Mouse (Mus musculus) lung, embryonic 16.5 days (tissue): Measurements from ENCODE around the gene Vmn2r81. TPM values are rescaled to one million over a fixed set of nuclear protein-coding genes. Genes with fewer than 3 reads are reported as not detected.
A peak's percentile ranks its signal among the peaks of the same experiment; 100 is the strongest.
"Not testable (repeated sequence)": the region's sequence is repeated elsewhere in the genome, so short reads cannot be mapped to it uniquely, and the experiment has no call there.

Source experiments
- ATAC-seq: fragments of 200-750 bp; cut with Nextera tagmentation; 2 replicates; pipeline ENCODE4 v1.8.0; 2017; ENCODE audit warnings: low read depth, mild to moderate bottlenecking, moderate library complexity
- H3K27ac ChIP-seq: fragments of 300-500 bp; sonication (generic); 2 replicates; pipeline ENCODE4 v1.5.1; 2014; ENCODE audit warnings: mild to moderate bottlenecking, control low read depth, low read length
- H3K27me3 ChIP-seq: fragments of 300-500 bp; sonication (generic); 2 replicates; pipeline ENCODE4 v1.6.1; 2014; ENCODE audit warnings: low read depth, low read length, mixed read lengths; ENCODE audit not compliant: control insufficient read depth, insufficient read depth
- H3K36me3 ChIP-seq: fragments of 300-500 bp; sonication (generic); 2 replicates; pipeline ENCODE4 v1.6.1; 2014; ENCODE audit warnings: low read length; ENCODE audit not compliant: control insufficient read depth, insufficient read depth
- H3K4me1 ChIP-seq: fragments of 300-500 bp; sonication (generic); replicated peaks from 2 replicates; pipeline ENCODE4 v1.6.1; 2014; ENCODE audit warnings: low read length, mixed read lengths; ENCODE audit not compliant: control insufficient read depth, insufficient read depth
- H3K4me2 ChIP-seq: fragments of 300-500 bp; sonication (generic); 2 replicates; pipeline ENCODE4 v1.6.1; 2014; ENCODE audit warnings: low read depth, low read length, control low read depth
- H3K4me3 ChIP-seq: fragments of 300-500 bp; sonication (generic); 2 replicates; pipeline ENCODE4 v1.5.1; 2014; ENCODE audit warnings: mild to moderate bottlenecking, low read length, control low read depth
- H3K9ac ChIP-seq: fragments of 300-500 bp; sonication (generic); 2 replicates; pipeline ENCODE4 v1.6.1; 2014; ENCODE audit warnings: low read length, control low read depth
- H3K9me3 ChIP-seq: fragments of 300-500 bp; sonication (generic); 2 replicates; pipeline ENCODE4 v1.6.1; 2016; ENCODE audit warnings: low read length; ENCODE audit not compliant: control insufficient read depth
- WGBS: fragments of 180-500 bp; shearing (Covaris S2); extraction: QIAGEN DNeasy Blood & Tissue Kit; methylation state at CpG from one replicate; pipeline ENCODE4 v1.1.7; 2014; 5-methylcytosine and 5-hydroxymethylcytosine counted together
- polyA plus RNA-seq: library from polyadenylated mRNA; unstranded; fragments of >200 nt; fragmentation: Nextera tagmentation; extraction: Ambion mirVana; gene quantifications from 2 replicates; pipeline ENCODE4 v1.2.1, GENCODE M21; 2015

Vmn2r81 gene
- not detected in 2 replicates for polyA plus RNA-seq

DNA sequence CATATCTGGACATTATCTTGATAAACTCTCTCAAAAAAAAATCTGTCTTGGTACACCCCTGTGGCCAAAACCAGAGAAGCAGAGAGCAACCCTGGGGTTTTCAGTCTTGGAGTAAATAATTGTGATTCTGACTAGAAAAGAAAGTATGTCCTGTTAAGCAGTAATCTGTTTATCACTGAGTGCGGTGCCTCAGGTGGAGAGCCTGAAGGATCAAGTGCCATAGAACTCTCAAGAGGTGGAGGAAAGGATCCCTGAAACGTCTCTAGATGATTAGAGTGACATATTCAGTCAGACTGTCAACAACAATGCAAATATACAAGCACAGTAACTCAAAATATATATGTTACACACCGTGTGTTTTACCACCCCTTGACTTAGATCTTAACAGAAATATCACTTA, at the start of gene Vmn2r81:
Gene Vmn2r81 (plus strand): TSS at position 301 of the 400 bp plus-strand sequence.
- H3K27me3 ChIP-seq, H3K4me1 ChIP-seq, H3K4me2 ChIP-seq, ATAC-seq, H3K9me3 ChIP-seq, H3K9ac ChIP-seq, H3K27ac ChIP-seq, H3K4me3 ChIP-seq, H3K36me3 ChIP-seq: not testable (repeated sequence)
- 43% methylated on average over 2 of the region's 3 CpGs for WGBS

DNA sequence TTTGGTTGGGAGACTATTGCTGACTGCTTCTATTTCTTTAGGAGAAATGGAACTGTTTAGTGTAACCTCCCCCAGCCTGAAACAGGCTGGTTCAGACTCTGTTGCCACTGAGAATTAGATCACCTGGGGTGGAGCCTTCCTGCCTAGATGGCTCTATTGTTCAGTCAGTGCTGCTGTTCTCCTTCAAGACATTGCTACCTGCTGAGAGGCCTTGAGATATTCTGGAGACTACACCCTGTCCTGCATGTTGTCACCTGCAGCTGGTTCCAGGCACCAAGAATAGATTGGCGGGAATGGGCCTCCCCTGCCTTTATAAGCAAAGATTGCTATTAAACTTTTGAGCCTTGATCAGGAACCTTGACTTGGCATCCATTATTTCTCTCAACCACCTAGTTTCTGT, 47.5 kb upstream of the Vmn2r81 start:
- H3K4me1 ChIP-seq, H3K27me3 ChIP-seq, H3K27ac ChIP-seq, H3K9me3 ChIP-seq, H3K36me3 ChIP-seq, ATAC-seq, H3K4me3 ChIP-seq, H3K9ac ChIP-seq, H3K4me2 ChIP-seq: not testable (repeated sequence)
- 89% methylated on average over 1 of the region's 1 CpGs for WGBS

DNA sequence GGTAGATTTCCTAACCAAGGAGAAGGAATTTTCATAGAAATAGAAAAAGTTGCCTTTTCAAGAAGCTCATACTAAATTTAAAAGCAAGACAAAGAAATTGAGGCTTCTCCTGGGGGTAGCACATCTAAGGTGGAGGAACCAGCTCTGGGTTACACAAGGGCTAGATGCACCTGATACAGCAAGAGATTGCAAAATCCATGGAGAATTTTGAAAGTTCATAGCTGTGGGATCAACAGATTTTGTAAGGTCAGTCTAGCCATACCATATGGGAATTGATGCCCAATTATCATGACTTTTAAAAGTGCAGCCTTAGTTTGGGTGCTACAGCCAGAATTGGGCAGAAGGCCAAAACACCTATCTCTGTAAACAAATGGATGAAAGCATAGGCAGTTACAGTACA, 27.1 kb upstream of the Vmn2r81 start:
- H3K27ac ChIP-seq, result no peak overlapping the region
- no peaks in the 10 kb centered on the region for H3K9me3 ChIP-seq
- H3K4me3 ChIP-seq, result no peak overlapping the region
- no peaks in the 10 kb centered on the region for H3K36me3 ChIP-seq
- H3K9ac ChIP-seq, result no peak overlapping the region
- no peak for ATAC-seq
- H3K27me3 ChIP-seq, result no peaks in the 10 kb centered on the region
- H3K4me2 ChIP-seq, result no peak overlapping the region
- no peaks in the 10 kb centered on the region for H3K4me1 ChIP-seq

DNA sequence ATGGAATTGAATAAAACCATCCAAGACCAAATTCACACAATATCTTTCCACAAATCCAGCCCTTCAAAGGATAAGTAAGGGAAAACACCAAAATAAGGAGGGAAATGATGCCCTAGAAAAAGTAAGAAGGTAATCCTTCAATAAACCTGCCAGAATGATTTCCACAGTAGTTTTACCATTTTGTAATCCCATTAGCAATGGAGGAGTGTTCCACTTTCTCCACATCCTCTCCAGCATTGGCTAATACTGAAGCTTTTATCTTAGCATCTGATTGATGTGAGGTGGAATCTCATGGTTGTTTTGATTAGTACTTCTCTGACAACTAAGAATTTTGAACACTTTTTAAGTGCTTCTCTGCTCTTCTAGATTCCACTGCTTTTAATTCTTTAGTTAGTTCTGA, 25.9 kb upstream of the Vmn2r81 start:
- no peak overlapping the region for H3K4me3 ChIP-seq
- no peak overlapping the region for H3K9ac ChIP-seq
- H3K9me3 ChIP-seq, result no peaks in the 10 kb centered on the region
- H3K4me1 ChIP-seq, result no peaks in the 10 kb centered on the region
- ATAC-seq, result no peak
- no peaks in the 10 kb centered on the region for H3K36me3 ChIP-seq
- H3K27ac ChIP-seq, result no peak overlapping the region
- no peaks in the 10 kb centered on the region for H3K27me3 ChIP-seq
- H3K4me2 ChIP-seq, result no peak overlapping the region

DNA sequence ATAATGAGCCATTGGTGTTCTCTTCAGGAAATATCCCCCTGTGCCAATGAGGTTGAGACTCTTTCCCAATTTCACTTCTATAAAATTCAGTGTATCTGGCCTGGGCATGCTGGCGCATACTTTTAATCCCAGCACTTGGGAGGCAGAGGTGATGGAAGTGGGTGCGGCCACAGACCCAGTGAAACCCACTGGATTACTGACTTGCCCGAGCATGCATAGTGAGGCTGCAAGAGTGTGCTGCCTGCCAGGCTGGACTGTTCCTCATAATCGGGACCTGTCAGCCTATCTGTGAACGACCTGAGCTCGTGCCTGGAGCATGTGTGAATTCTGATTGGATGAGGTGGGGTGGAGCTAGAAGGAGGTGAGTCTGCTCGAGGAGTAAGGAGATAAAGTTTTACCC, 25.3 kb upstream of the Vmn2r81 start:
- no peak overlapping the region for H3K4me3 ChIP-seq
- 63% methylated on average over 7 of the region's 7 CpGs for WGBS
- ATAC-seq, result no peak
- H3K9me3 ChIP-seq, result no peaks in the 10 kb centered on the region
- no peak overlapping the region for H3K9ac ChIP-seq
- H3K27me3 ChIP-seq, result no peaks in the 10 kb centered on the region
- no peaks in the 10 kb centered on the region for H3K4me1 ChIP-seq
- H3K4me2 ChIP-seq, result no peak overlapping the region
- no peak overlapping the region for H3K27ac ChIP-seq
- H3K36me3 ChIP-seq, result no peaks in the 10 kb centered on the region

DNA sequence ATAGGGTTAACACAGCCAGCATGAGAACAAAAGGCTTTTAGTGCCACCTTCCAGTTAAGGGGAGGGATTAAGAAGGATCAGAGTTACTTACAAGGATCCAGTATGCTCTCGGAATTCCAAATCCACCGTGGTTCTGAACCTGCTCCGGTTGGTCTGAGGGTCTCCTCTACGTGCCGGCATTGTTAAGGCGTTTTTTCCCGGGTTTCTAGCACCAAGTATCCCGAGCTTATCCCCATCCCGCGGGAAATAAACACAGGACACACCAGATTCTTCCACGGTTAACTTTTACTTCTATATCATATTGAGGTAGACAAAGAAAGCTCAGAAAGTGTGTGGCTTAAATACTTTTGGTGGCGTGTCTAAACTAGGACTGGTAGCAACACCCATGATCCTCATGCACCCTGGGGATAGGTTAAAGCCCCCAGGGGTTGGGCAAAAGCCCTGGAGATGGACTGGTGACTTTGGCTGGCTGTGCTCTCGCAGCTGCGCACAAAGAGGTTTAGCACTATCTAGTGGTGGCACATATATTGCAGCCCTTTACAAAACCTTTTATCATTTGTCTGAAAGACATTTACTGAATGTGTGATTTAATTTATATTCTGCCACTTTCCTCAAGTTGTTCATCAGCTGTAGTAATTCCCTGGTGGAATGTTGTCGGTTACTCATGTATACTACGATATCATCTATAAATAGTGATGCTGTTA, 74.7 kb downstream of the Vmn2r81 start:
- not testable (repeated sequence) for ATAC-seq
- H3K27ac ChIP-seq, result peak overlapping the region; percentile 37; the same call in 1 of the 2 replicates

DNA sequence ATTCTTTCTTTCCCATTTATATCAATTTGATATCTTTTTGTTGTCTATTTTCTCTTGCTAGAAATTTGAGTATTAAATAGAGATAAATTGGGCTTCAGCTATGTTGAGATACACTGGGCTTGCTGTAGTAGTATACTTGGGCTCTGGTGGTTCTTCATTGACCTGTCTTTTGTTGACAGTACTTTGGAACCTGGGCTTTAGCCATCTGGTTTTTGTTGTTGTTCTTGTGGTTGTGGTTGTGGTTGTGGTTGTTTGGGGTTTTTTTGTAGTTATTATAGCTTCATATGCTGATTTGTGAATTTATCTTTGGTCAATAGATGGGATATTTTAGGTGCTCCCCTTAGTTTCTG, 75.2 kb downstream of the Vmn2r81 start:
- Histone ChIP-seq H3K9me3 (no peaks in the 10 kb centered on the region), H3K4me2 (no peak overlapping the region), H3K27ac (no peak overlapping the region), H3K4me3 (no peak overlapping the region), H3K27me3 (no peaks in the 10 kb centered on the region), H3K4me1 (no peaks in the 10 kb centered on the region), H3K36me3 (no peaks in the 10 kb centered on the region), H3K9ac (no peak overlapping the region)
- no peak for ATAC-seq

More for the DNA sequence above, 74.7 kb downstream of the Vmn2r81 start:
- not testable (repeated sequence) for H3K9me3 ChIP-seq, H3K4me1 ChIP-seq, H3K9ac ChIP-seq, H3K36me3 ChIP-seq, H3K27me3 ChIP-seq
- WGBS, result 2% methylated on average over 16 of the region's 16 CpGs
- H3K4me2 ChIP-seq, result peak overlapping the region; percentile 36
- peak overlapping the region; percentile 36 for H3K4me3 ChIP-seq

Other genes with a start within 250 kb of the Vmn2r81 start
- gene Olfr1351, start 235.2 kb upstream of the Vmn2r81 start, polyA plus RNA-seq, result not detected in 2 replicates
- not detected in 2 replicates for gene Olfr57, start 219.0 kb upstream of the Vmn2r81 start, polyA plus RNA-seq
- gene 2610008E11Rik, start 150.1 kb upstream of the Vmn2r81 start, polyA plus RNA-seq, result 31.1 and 32.0 TPM in 2 replicates
- not detected in 2 replicates for gene Vmn2r80, start 98.9 kb upstream of the Vmn2r81 start, polyA plus RNA-seq
- not detected in 2 replicates for gene Vmn2r82, start 108.8 kb downstream of the Vmn2r81 start, polyA plus RNA-seq
- gene Vmn2r83, start 221.0 kb downstream of the Vmn2r81 start, polyA plus RNA-seq, result not detected in 2 replicates